Mouse (Mus musculus) heart, embryonic 15.5 days (tissue): ENCODE data around the gene Ctnnd2. TPM values are rescaled to one million over a fixed set of nuclear protein-coding genes. Genes with fewer than 3 reads are reported as not detected.

Source experiments
- ATAC-seq: fragments of 200-750 bp; cut with Nextera tagmentation; replicated peaks from 2 replicates; pipeline ENCODE4 v1.8.0; 2017; ENCODE audit warnings: low read depth, moderate TSS enrichment; ENCODE audit not compliant: insufficient number of reproducible peaks, insufficient read depth, low FRiP score
- H3K27ac ChIP-seq: fragments of 300-500 bp; sonication (generic); 2 replicates; pipeline ENCODE4 v1.5.1; 2015; ENCODE audit warnings: mild to moderate bottlenecking, inconsistent platforms
- H3K27me3 ChIP-seq: fragments of 300-500 bp; sonication (generic); 2 replicates; pipeline ENCODE4 v1.6.1; 2015; ENCODE audit warnings: inconsistent platforms
- H3K36me3 ChIP-seq: fragments of 300-500 bp; sonication (generic); 2 replicates; pipeline ENCODE4 v1.6.1; 2015; ENCODE audit warnings: mild to moderate bottlenecking, inconsistent platforms
- H3K4me1 ChIP-seq: fragments of 300-500 bp; sonication (generic); replicated peaks from 2 replicates; pipeline ENCODE4 v1.6.1; 2015; ENCODE audit warnings: inconsistent platforms
- H3K4me2 ChIP-seq: fragments of 300-500 bp; sonication (generic); 2 replicates; pipeline ENCODE4 v1.6.1; 2015; ENCODE audit warnings: inconsistent platforms, mild to moderate bottlenecking, moderate library complexity
- H3K4me3 ChIP-seq: fragments of 300-500 bp; sonication (generic); 2 replicates; pipeline ENCODE4 v1.5.1; 2015; ENCODE audit warnings: mild to moderate bottlenecking, inconsistent platforms
- H3K9ac ChIP-seq: fragments of 300-500 bp; sonication (generic); 2 replicates; pipeline ENCODE4 v1.6.1; 2015; ENCODE audit warnings: mild to moderate bottlenecking, inconsistent platforms
- H3K9me3 ChIP-seq: fragments of 300-500 bp; sonication (generic); replicated peaks from 2 replicates; pipeline ENCODE4 v1.6.1; 2016; ENCODE audit warnings: inconsistent platforms
- WGBS: fragments of 180-500 bp; shearing (Covaris S2); methylation state at CpG from one replicate; pipeline ENCODE4 v1.1.7; 2015; ENCODE audit warnings: mixed read lengths; 5-methylcytosine and 5-hydroxymethylcytosine counted together
- polyA plus RNA-seq: library from polyadenylated mRNA; unstranded; fragments of >200 nt; fragmentation: Nextera tagmentation; extraction: Ambion mirVana; gene quantifications from 2 replicates; pipeline ENCODE4 v1.2.1, GENCODE M21; 2015

Ctnnd2 gene
- polyA plus RNA-seq, 1 experiment from 2014 or later, result 1.0 TPM

DNA sequence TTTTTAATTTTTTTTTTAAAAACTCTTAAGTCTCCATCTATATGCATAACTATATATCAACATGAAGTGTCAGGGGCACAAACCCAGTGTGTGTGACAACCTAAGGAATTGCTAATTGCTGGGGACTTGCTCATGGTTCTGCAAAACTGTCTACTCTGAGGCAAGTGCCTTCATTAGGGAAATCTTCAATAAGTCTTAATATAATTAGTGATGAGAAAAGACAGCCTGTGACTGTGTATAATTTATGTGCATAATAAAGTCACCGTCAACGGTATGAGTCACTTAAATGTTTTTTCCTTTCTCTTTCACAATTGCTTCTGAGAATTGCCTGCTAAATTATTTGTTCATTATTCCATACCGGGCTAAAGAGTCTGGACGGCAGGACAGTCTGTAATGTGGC is 228.7 kb downstream of the Ctnnd2 start:
- Histone ChIP-seq H3K4me2 (no peak overlapping the region), H3K27ac (no peak overlapping the region), H3K4me3 (no peak overlapping the region), H3K4me1 (no peaks in the 10 kb centered on the region), H3K9ac (no peak overlapping the region), H3K27me3 (no peaks in the 10 kb centered on the region), H3K9me3 (no peaks in the 10 kb centered on the region), H3K36me3 (no peaks in the 10 kb centered on the region)
- ATAC-seq, result no peak
- 83% methylated on average over 4 of the region's 4 CpGs for WGBS

DNA sequence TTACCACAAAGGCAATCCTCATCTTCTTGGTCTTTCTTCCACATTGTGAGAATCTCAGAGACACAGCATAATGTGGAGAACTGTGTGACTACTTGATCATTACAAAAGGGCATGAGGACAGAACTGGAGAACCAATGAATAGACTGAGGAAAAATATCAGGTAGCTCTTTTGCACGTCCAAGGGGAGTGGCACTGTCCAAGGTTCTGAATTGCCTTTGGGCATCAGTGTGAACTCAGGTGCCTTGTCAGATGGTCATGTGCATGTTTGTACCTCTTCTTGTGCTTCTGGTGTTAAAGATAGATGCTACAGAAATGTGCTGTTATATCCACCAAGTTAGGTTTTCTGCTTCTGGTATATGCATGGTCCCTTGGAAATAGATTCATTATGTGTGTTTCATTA is 233.9 kb downstream of the Ctnnd2 start:
- H3K27ac ChIP-seq, result no peak overlapping the region
- ATAC-seq, result no peak
- no peak overlapping the region for H3K9ac ChIP-seq
- 3% methylated on average over 1 of the region's 1 CpGs for WGBS
- no peaks in the 10 kb centered on the region for H3K36me3 ChIP-seq
- no peak overlapping the region for H3K4me3 ChIP-seq
- no peaks in the 10 kb centered on the region for H3K27me3 ChIP-seq
- H3K9me3 ChIP-seq, result no peaks in the 10 kb centered on the region
- no peak overlapping the region for H3K4me2 ChIP-seq
- no peaks in the 10 kb centered on the region for H3K4me1 ChIP-seq

DNA sequence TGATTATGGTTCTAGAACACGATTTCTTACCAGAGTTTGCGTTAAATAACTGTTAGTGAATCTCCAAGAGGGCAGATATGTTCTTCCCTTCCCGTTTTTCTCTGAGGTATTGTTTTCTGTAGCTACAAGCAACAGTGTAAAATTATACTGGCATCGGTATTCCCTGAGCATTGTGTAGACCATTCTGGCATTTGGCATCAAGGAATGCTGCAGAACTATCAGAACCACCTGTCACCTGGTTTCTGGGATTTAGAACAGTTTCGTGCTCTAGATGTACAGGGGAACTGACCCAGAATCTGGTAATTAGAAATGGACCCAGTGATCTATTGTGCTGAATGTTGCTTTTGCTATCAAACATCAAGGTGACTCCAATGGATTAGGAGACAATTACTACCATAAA is 250.8 kb downstream of the Ctnnd2 start:
- no peaks in the 10 kb centered on the region for H3K36me3 ChIP-seq
- H3K27me3 ChIP-seq, result no peaks in the 10 kb centered on the region
- 81% methylated on average over 5 of the region's 5 CpGs for WGBS
- H3K4me1 ChIP-seq, result no peaks in the 10 kb centered on the region
- no peak overlapping the region for H3K4me3 ChIP-seq
- no peak overlapping the region for H3K27ac ChIP-seq
- no peak for ATAC-seq
- no peak overlapping the region for H3K4me2 ChIP-seq
- H3K9ac ChIP-seq, result no peak overlapping the region
- no peaks in the 10 kb centered on the region for H3K9me3 ChIP-seq

DNA sequence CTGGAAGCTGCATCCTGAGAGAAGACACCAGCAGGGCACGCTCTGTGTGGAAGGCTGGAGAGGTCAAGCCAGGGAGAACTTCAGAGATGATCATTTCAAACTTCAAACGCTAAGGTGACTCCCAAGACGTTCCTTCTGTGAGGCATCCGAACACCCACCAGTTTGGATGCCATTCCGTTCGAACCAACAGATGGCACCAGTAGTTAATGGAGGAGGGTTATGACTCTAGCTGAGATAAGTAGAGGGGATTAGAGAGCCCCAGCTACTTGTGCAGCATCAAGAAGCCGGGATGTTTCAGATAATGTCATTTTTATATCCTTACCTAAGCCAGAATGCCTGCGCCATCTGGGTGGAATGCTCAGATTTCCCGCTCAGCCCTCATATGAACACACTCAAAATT is 251.9 kb downstream of the Ctnnd2 start:
- Histone ChIP-seq H3K27ac (no peak overlapping the region), H3K27me3 (no peaks in the 10 kb centered on the region), H3K9me3 (no peaks in the 10 kb centered on the region), H3K4me1 (no peaks in the 10 kb centered on the region), H3K9ac (no peak overlapping the region), H3K4me2 (no peak overlapping the region), H3K36me3 (no peaks in the 10 kb centered on the region), H3K4me3 (no peak overlapping the region)
- WGBS, result 59% methylated on average over 9 of the region's 9 CpGs
- no peak for ATAC-seq

DNA sequence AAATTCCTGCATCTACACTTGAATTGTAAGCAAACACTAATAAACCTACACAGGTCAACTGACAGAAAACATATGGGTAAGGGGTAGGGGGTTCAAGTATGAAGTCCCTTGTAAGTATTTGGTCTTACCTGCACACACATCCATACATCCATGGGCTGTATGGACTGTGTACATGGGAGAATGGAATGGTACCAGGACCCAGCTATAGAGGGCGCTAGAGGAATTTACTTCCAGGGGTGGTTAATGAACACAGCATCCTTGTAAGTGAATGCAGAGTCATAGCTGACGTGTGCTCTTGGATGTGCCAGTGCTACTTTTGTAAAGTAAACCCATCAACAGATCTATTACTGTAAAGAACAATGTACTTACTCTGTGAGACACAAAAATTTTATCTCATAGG is 254.9 kb downstream of the Ctnnd2 start:
- H3K4me3 ChIP-seq, result no peak overlapping the region
- no peaks in the 10 kb centered on the region for H3K9me3 ChIP-seq
- no peak overlapping the region for H3K4me2 ChIP-seq
- no peaks in the 10 kb centered on the region for H3K36me3 ChIP-seq
- WGBS, result 17% methylated on average over 2 of the region's 2 CpGs
- no peaks in the 10 kb centered on the region for H3K4me1 ChIP-seq
- no peaks in the 10 kb centered on the region for H3K27me3 ChIP-seq
- H3K9ac ChIP-seq, result no peak overlapping the region
- no peak for ATAC-seq
- H3K27ac ChIP-seq, result no peak overlapping the region

DNA sequence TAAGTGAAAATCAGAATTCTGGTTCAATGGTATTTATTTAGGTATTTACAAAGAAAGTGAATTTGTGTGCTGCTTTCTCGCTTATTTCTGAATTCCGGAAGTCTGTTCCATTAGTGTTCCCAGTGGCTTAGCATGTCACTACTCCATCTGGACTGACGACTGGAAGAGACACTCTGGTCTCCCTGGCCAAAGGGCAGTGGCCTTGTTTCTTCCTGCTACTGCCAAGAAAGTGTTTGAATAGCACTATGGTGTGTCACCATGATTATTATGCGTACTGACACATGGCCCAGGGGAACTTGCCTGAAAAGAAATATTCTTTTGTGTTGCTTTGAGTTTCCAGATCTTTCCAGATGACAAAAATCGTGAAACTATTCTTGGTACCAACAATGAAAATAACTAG is 266.7 kb downstream of the Ctnnd2 start:
- WGBS, result 71% methylated on average over 5 of the region's 5 CpGs
- no peaks in the 10 kb centered on the region for H3K36me3 ChIP-seq
- no peaks in the 10 kb centered on the region for H3K9me3 ChIP-seq
- H3K9ac ChIP-seq, result no peak overlapping the region
- no peak overlapping the region for H3K4me2 ChIP-seq
- no peaks in the 10 kb centered on the region for H3K27me3 ChIP-seq
- H3K27ac ChIP-seq, result no peak overlapping the region
- H3K4me3 ChIP-seq, result no peak overlapping the region
- H3K4me1 ChIP-seq, result no peaks in the 10 kb centered on the region
- no peak for ATAC-seq

DNA sequence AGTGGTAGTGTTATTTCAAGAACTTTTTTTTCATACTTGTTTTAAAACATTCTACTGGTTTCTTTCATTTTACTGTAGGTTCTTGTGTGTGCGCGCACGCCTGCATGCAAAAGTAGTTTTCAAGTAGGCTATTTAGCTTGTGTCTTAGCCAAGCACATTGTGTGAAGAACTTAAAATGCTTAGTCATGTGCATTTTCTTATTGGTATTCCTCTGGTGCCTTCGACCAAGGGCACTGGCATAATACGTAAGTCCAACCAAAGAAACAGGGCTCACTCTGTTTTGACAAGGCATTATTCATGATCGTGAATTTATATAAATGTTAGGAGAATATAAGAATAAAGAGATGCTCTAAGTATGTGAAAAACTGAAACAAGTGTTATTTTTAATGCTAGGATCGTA is 278.4 kb downstream of the Ctnnd2 start:
- no peaks in the 10 kb centered on the region for H3K9me3 ChIP-seq
- H3K36me3 ChIP-seq, result no peaks in the 10 kb centered on the region
- H3K4me1 ChIP-seq, result no peaks in the 10 kb centered on the region
- no peaks in the 10 kb centered on the region for H3K27me3 ChIP-seq
- H3K4me3 ChIP-seq, result no peak overlapping the region
- ATAC-seq, result no peak
- H3K4me2 ChIP-seq, result no peak overlapping the region
- 86% methylated on average over 7 of the region's 7 CpGs for WGBS
- no peak overlapping the region for H3K9ac ChIP-seq
- H3K27ac ChIP-seq, result no peak overlapping the region

DNA sequence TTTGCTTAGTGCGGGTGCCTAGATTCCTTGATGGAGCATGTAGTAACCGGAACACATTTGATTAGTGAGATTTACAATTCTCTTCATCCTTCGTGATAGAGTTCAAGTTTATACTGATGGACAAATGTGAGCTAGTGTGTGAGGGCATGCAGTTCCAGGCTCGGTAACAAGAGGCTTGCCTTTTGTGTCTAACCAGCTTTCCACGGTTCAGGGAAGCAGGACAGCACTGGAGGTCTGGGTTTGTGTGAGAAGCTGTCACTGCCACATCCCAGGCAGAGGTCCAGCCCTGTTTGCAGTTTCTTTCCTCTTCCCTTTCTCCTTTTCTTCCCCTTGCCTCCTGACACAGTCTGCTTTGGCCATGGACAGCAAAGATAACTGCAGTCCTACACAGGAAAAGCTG is 279.5 kb downstream of the Ctnnd2 start:
- Histone ChIP-seq H3K36me3 (no peaks in the 10 kb centered on the region), H3K4me3 (no peak overlapping the region), H3K4me2 (no peak overlapping the region), H3K9ac (no peak overlapping the region), H3K27me3 (no peaks in the 10 kb centered on the region), H3K9me3 (no peaks in the 10 kb centered on the region), H3K27ac (no peak overlapping the region), H3K4me1 (no peaks in the 10 kb centered on the region)
- 55% methylated on average over 5 of the region's 5 CpGs for WGBS
- ATAC-seq, result no peak

DNA sequence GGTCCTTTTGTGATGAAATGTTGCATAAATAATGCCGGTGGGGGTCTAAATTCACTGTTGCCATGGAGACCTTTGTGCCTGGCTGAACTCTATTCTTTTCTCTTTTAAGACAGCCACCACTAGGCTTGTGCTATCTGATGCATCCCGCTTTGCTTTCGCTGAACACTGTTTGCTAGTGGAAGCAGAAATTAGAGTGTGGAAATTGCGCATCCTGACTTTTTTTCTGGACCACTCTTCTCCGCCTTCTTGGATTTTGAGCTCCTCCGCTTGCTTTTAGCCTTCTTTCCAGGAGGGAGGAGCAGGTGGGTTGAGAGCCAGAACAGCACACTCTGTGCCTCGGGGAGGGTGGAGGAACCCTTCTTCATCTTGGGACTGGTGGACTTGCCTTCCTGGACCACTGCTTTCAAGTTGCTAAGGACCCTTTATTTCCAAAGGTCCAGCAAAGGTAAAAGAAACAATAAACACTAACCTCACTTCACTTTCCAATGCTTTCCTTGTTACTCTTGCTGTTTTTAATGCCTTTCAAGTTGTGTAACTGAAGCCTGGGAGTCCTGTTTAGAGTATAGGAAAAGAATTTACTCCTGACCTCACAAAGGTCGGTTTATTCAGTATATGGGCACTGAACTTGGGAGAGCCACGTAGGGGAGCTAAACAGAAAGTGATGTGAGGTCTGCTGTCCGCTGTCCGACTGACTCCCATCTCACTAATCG is 285.3 kb downstream of the Ctnnd2 start:
- Histone ChIP-seq H3K4me3 (no peak overlapping the region), H3K9me3 (no peaks in the 10 kb centered on the region), H3K36me3 (no peaks in the 10 kb centered on the region), H3K4me2 (no peak overlapping the region), H3K9ac (no peak overlapping the region), H3K27ac (no peak overlapping the region), H3K27me3 (no peaks in the 10 kb centered on the region), H3K4me1 (no peaks in the 10 kb centered on the region)
- WGBS, result 70% methylated on average over 12 of the region's 12 CpGs
- no peak for ATAC-seq

DNA sequence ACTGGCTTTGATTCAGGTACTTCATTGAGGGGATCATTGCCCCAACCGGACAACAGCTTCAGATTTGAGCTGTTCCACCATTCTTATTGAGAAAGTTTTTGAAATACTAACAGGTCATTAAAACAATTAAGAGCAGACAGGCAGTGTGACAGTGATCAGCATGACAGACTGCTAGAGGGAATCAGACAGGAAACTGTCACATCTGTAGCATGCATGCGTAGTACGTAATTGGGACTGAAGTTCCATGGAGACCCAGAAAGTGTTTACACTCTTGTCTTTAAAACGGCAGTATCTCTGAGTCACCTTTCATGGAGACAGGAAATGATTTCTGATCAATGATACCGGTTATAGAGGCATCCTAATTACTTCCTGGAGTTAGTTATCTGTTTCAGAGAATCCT is 286.3 kb downstream of the Ctnnd2 start:
- H3K36me3 ChIP-seq, result no peaks in the 10 kb centered on the region
- no peak overlapping the region for H3K27ac ChIP-seq
- no peak for ATAC-seq
- no peak overlapping the region for H3K4me2 ChIP-seq
- WGBS, result 59% methylated on average over 5 of the region's 5 CpGs
- 0 out of 2 replicates have a peak, but pooled peaks cover 3% of the 10 kb centered on the region for H3K4me1 ChIP-seq
- no peaks in the 10 kb centered on the region for H3K27me3 ChIP-seq
- no peak overlapping the region for H3K4me3 ChIP-seq
- H3K9me3 ChIP-seq, result no peaks in the 10 kb centered on the region
- H3K9ac ChIP-seq, result no peak overlapping the region

DNA sequence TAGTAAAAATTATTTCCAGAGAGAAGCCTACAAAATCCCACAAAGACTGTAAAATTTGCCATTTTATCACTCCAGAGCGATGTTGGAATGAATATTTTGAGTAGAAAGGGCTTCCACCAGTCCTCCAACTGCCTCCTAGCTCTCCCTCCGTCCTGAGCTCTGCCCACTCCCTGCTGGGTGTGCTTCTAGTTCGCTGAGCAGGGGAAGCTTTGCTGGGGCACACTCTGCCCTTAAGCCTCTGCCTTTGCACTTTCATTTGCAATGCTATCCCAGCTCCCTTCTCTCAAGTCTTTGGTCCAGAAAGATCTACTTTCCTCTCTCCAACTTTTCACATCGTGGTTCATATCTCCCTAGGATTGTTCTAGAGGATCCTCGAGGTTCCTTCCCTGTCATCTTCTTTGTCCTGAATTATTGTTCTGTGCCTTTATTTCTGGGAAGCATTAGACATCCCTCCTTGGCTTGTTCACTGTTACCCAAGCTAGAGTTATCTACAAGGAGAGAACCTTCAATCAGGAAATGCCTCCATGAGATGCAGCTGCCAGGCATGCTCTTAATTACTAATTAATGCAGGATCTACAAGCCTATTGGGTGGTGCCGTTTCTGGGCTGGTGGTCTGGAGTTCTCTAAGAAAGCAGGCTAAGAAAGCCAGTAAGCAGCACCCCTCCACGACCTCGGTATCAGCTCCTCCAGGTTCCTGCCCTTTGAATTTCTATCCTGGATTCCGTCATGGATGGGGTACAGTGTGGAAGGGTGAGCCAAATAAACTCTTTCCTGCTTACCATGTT is 288.1 kb downstream of the Ctnnd2 start:
- Histone ChIP-seq H3K27me3 (no peaks in the 10 kb centered on the region), H3K27ac (no peak overlapping the region), H3K9me3 (no peaks in the 10 kb centered on the region), H3K4me1 (peaks cover 5% of the 10 kb centered on the region), H3K36me3 (no peaks in the 10 kb centered on the region), H3K9ac (no peak overlapping the region), H3K4me3 (no peak overlapping the region), H3K4me2 (no peak overlapping the region)
- no peak for ATAC-seq
- 49% methylated on average over 9 of the region's 9 CpGs for WGBS
